Mouse (Mus musculus) midbrain, embryonic 16.5 days (tissue): ENCODE measurements at regions not wholly inside any gene's neighbourhood (a gene's known extent, or its start where the extent isn't known, plus 50 kb on each side); places are given as distances from the start of the nearest gene placed in this dataset.

ENCODE experiments used
- ATAC-seq: fragments of 200-750 bp; cut with Nextera tagmentation; 2 replicates; pipeline ENCODE4 v1.8.0; 2017; ENCODE audit warnings: moderate TSS enrichment
- H3K27ac ChIP-seq: fragments of 300-500 bp; sonication (generic); 2 replicates; pipeline ENCODE4 v1.5.1; 2014; ENCODE audit warnings: mild to moderate bottlenecking, low read length, mixed read lengths
- H3K27me3 ChIP-seq: fragments of 300-500 bp; sonication (generic); 2 replicates; pipeline ENCODE4 v1.6.1; 2014; ENCODE audit warnings: low read depth, low read length, mixed read lengths; ENCODE audit not compliant: control insufficient read depth, insufficient read depth
- H3K36me3 ChIP-seq: fragments of 300-500 bp; sonication (generic); 2 replicates; pipeline ENCODE4 v1.6.1; 2014; ENCODE audit warnings: mild to moderate bottlenecking, low read length, moderate library complexity, mixed read lengths; ENCODE audit not compliant: control insufficient read depth, insufficient read depth
- H3K4me1 ChIP-seq: fragments of 300-500 bp; sonication (generic); 2 replicates; pipeline ENCODE4 v1.6.1; 2014; ENCODE audit warnings: mild to moderate bottlenecking, low read length, mixed read lengths; ENCODE audit not compliant: control insufficient read depth, insufficient read depth
- H3K4me2 ChIP-seq: fragments of 300-500 bp; sonication (generic); 2 replicates; pipeline ENCODE4 v1.6.1; 2014; ENCODE audit warnings: mild to moderate bottlenecking, low read length, mixed read lengths
- H3K4me3 ChIP-seq: fragments of 300-500 bp; sonication (generic); 2 replicates; pipeline ENCODE4 v1.5.1; 2014; ENCODE audit warnings: low read depth, mild to moderate bottlenecking, low read length, moderate library complexity, mixed read lengths
- H3K9ac ChIP-seq: fragments of 300-500 bp; sonication (generic); 2 replicates; pipeline ENCODE4 v1.6.1; 2014; ENCODE audit warnings: low read depth, low read length, mixed read lengths
- H3K9me3 ChIP-seq: fragments of 300-500 bp; sonication (generic); replicated peaks from 2 replicates; pipeline ENCODE4 v1.6.1; 2014; ENCODE audit warnings: mild to moderate bottlenecking, low read length, mixed read lengths; ENCODE audit not compliant: control insufficient read depth, poor library complexity, severe bottlenecking
- WGBS: fragments of 180-500 bp; shearing (Covaris S2); extraction: QIAGEN DNeasy Blood & Tissue Kit; methylation state at CpG from one replicate; pipeline ENCODE4 v1.1.7; 2014; 5-methylcytosine and 5-hydroxymethylcytosine counted together

DNA sequence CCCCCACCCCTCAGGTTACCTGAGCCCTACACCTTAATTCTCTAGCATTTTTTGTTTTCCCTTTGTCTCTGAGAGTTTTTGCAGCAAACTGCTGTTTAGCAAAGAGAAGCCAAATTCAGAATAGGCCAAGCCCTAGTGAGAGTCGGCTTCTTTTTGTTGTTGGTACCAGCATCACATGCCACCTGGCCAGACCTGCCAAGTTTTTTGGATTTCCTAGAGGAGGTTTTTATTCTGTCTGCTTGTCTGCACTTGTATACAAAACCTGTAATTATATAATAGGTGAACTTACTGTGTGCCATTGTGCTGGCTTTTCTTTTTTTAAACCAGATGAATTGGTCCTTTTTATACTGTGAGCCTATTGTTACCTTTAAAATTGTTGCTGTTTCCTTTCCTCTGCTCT is 213.1 kb upstream of the Gm765 start:
- no peaks in the 10 kb centered on the region for H3K9me3 ChIP-seq
- WGBS, result 73% methylated on average over 1 of the region's 1 CpGs
- no peaks in the 10 kb centered on the region for H3K36me3 ChIP-seq
- no peaks in the 10 kb centered on the region for H3K27me3 ChIP-seq
- no peaks in the 10 kb centered on the region for H3K4me1 ChIP-seq
- H3K4me2 ChIP-seq, result no peak overlapping the region
- ATAC-seq, result no peak
- no peak overlapping the region for H3K27ac ChIP-seq
- no peak overlapping the region for H3K9ac ChIP-seq
- no peak overlapping the region for H3K4me3 ChIP-seq

- ATAC-seq, result no peak
- no peaks in the 10 kb centered on the region for H3K4me1 ChIP-seq
- H3K4me2 ChIP-seq, result no peak overlapping the region
- H3K9me3 ChIP-seq, result no peaks in the 10 kb centered on the region
- H3K27me3 ChIP-seq, result no peaks in the 10 kb centered on the region
- H3K36me3 ChIP-seq, result no peaks in the 10 kb centered on the region
- H3K27ac ChIP-seq, result no peak overlapping the region
- H3K9ac ChIP-seq, result no peak overlapping the region
- WGBS, result 81% methylated on average over 1 of the region's 1 CpGs
- H3K4me3 ChIP-seq, result no peak overlapping the region
These were observed 211.4 kb upstream of the Gm765 start for GRCm38 (mm10) chr6:98553922-98554321.

DNA sequence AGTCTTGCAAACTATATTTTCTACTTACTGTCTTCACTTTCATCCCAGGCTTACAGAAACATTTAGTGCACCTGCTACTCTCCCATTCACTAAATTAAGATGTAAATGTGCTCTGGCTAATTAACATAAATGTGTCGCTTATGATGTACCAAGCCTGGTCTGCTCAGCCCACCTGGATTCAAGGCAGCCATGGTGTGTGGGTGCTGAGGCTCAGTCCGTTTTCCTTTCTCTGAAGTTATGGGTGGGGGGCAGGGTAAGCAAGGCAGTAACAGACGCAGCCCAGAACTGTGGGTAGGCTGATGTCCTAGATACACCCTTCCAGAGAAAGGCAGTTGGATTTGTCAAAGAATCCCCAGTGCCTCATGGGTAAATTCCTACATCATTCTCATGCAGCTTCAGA is 209.2 kb upstream of the Gm765 start:
- H3K9ac ChIP-seq, result no peak overlapping the region
- ATAC-seq, result no peak
- H3K4me2 ChIP-seq, result no peak overlapping the region
- no peak overlapping the region for H3K4me3 ChIP-seq
- no peaks in the 10 kb centered on the region for H3K4me1 ChIP-seq
- no peaks in the 10 kb centered on the region for H3K27me3 ChIP-seq
- H3K27ac ChIP-seq, result no peak overlapping the region
- H3K9me3 ChIP-seq, result no peaks in the 10 kb centered on the region
- WGBS, result 70% methylated on average over 3 of the region's 3 CpGs
- no peaks in the 10 kb centered on the region for H3K36me3 ChIP-seq

DNA sequence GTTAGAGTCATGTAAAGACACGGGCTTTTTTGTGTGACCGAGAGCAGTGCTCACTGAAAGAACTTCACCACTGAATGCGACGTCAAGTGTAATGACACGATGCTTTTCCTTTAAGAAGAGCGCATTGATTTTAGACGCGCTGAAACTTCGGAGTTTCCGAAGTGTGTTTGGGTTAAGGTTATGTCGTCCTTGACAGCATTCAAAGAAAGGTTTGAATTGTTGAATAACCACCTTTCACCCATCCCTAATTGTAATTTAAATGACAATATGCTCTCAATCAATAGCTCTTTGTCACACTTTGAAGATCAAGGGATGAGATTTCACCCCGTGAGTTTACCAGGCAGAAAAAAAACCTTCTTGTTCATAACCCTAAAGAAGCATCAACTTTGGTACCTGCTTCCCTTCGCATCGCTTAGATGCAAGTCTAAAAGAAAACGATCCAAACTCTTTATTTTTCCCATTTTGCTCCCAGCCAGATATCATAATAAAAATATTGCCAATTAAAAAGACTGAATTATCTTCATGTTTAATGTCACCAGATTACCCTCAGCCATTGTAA is 184.4 kb upstream of the Gm765 start:
- 20% methylated on average over 15 of the region's 15 CpGs for WGBS
- H3K4me3 ChIP-seq, result no peak overlapping the region
- no peak for ATAC-seq

DNA sequence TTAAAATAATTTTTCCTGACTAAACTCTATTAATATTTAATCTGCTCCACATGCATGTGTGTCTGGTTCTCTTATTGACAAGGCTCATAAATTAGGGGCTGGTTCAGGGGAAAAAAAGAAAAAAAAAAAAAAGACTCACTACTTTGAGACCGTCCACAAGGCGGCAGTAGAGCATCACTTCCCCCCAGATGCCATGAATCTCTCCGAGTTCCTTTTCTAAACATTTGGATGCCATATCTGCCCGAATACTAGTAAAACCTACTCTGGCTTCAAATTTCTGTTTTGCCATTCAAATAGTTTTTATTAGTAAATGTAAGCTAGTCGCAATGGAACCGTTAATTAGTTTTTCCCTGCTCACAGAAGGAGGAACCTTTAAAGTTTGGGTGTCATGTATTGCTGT is 182.7 kb upstream of the Gm765 start:
- H3K27ac ChIP-seq, result no peak overlapping the region
- H3K4me3 ChIP-seq, result no peak overlapping the region
- no peak for ATAC-seq
- H3K4me2 ChIP-seq, result no peak overlapping the region
- no peaks in the 10 kb centered on the region for H3K36me3 ChIP-seq
- WGBS, result 7% methylated on average over 6 of the region's 6 CpGs
- H3K9ac ChIP-seq, result no peak overlapping the region
- H3K9me3 ChIP-seq, result no peaks in the 10 kb centered on the region
- H3K27me3 ChIP-seq, result peaks cover 6% of the 10 kb centered on the region
- H3K4me1 ChIP-seq, result peaks cover 9% of the 10 kb centered on the region

More for the DNA sequence above, 184.4 kb upstream of the Gm765 start:
- Histone ChIP-seq H3K9me3 (no peaks in the 10 kb centered on the region), H3K27me3 (peaks cover 6% of the 10 kb centered on the region), H3K9ac (no peak overlapping the region), H3K36me3 (no peaks in the 10 kb centered on the region), H3K4me1 (peaks cover 9% of the 10 kb centered on the region), H3K27ac (no peak overlapping the region), H3K4me2 (peak overlapping the region; percentile 37)

- ATAC-seq, result no peak
- 79% methylated on average over 2 of the region's 2 CpGs for WGBS
These were observed 182.1 kb upstream of the Gm765 start for GRCm38 (mm10) chr6:98524659-98525058.

GRCm38 (mm10) chr6:98521526-98521925 is 179.0 kb upstream of the Gm765 start:
- H3K27me3 ChIP-seq, result no peaks in the 10 kb centered on the region
- H3K27ac ChIP-seq, result no peak overlapping the region
- H3K36me3 ChIP-seq, result no peaks in the 10 kb centered on the region
- no peaks in the 10 kb centered on the region for H3K9me3 ChIP-seq
- H3K9ac ChIP-seq, result no peak overlapping the region
- ATAC-seq, result no peak
- no peak overlapping the region for H3K4me3 ChIP-seq
- H3K4me1 ChIP-seq, result peaks cover 4% of the 10 kb centered on the region; the same call in 1 of the 2 replicates
- H3K4me2 ChIP-seq, result no peak overlapping the region
- 75% methylated on average over 10 of the region's 10 CpGs for WGBS

More at GRCm38 (mm10) chr6:98524659-98525058, 182.1 kb upstream of the Gm765 start:
- no peak overlapping the region for H3K9ac ChIP-seq
- H3K4me2 ChIP-seq, result no peak overlapping the region
- peaks cover 6% of the 10 kb centered on the region for H3K27me3 ChIP-seq
- no peak overlapping the region for H3K27ac ChIP-seq
- peaks cover 9% of the 10 kb centered on the region for H3K4me1 ChIP-seq
- H3K36me3 ChIP-seq, result no peaks in the 10 kb centered on the region
- H3K9me3 ChIP-seq, result no peaks in the 10 kb centered on the region
- H3K4me3 ChIP-seq, result no peak overlapping the region

DNA sequence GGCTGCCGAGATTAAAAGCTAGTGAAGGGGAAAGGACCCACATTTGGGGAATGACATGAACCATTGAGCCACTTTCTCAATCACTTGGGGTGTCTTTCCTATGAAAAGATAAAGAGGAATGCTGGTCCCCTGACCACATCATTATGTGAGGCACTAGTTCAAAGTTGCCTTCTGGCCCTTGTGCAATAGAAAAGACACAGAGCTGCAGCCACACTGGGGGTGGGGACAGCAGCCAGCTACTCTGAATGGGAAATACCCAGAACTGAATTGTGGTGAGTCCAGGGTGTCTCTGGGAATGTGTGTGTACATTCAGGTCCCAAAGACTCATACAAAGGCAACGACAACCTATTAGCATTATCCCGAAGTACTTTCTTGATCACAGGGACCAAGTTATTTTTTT is 172.3 kb upstream of the Gm765 start:
- H3K27me3 ChIP-seq, result no peaks in the 10 kb centered on the region
- H3K4me3 ChIP-seq, result no peak overlapping the region
- no peak overlapping the region for H3K9ac ChIP-seq
- WGBS, result 86% methylated on average over 3 of the region's 3 CpGs
- no peaks in the 10 kb centered on the region; the same call in 1 of the 2 replicates for H3K4me1 ChIP-seq
- no peak overlapping the region for H3K4me2 ChIP-seq
- H3K9me3 ChIP-seq, result no peaks in the 10 kb centered on the region
- ATAC-seq, result no peak
- no peak overlapping the region for H3K27ac ChIP-seq
- no peaks in the 10 kb centered on the region for H3K36me3 ChIP-seq

- no peaks in the 10 kb centered on the region for H3K9me3 ChIP-seq
- WGBS, result 93% methylated on average over 7 of the region's 7 CpGs
- H3K4me1 ChIP-seq, result no peaks in the 10 kb centered on the region; the same call in 1 of the 2 replicates
- H3K27ac ChIP-seq, result no peak overlapping the region
- no peak overlapping the region for H3K4me3 ChIP-seq
- H3K9ac ChIP-seq, result no peak overlapping the region
- no peaks in the 10 kb centered on the region for H3K36me3 ChIP-seq
- no peak for ATAC-seq
- H3K27me3 ChIP-seq, result no peaks in the 10 kb centered on the region
- H3K4me2 ChIP-seq, result no peak overlapping the region
These were observed 171.8 kb upstream of the Gm765 start for GRCm38 (mm10) chr6:98514376-98514775.
